In the genomic region with DNA sequence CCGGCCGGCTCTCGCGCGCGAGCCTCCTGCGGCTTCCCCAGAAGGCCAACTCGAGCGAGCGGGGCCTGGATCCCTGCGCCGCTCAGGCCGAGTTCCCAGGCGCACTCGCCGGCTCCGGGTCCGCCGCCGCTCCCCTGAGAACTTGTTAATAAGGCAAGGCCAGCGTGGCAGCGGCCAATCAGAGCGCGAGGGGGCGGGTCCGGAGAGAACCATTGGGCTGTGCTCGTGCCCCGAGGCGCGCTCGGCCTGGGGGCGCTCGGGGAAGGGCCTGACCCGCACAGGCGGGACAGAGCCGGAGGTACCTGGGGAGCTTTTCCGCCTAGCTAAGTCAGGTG, we compare ENCODE assay signal across 9 mouse cellular contexts. TPM values are rescaled to one million over a fixed set of nuclear protein-coding genes. Genes with fewer than 3 reads are reported as not detected.
A peak's percentile ranks its signal among the peaks of the same experiment; 100 is the strongest.
DNase-seq lines count a peak whose midpoint lies in the region; ATAC-seq lines count a peak whose summit lies in the region.
"Had no signal": no experiment of that assay in that cellular context is flagged by ENCODE, and none has a peak within 500 bp of the region (broad histone marks: within the 10 kb centered on the region; RNA-seq: fewer than 3 reads in every experiment).

Gene Msx1, minus strand, starts transcription at position 123 of the 335 bp plus-strand sequence.

- peak within 1 kb of the TSS; percentile 54 for H3K9ac ChIP-seq in hindbrain, embryonic 14.5 days

- no peak within 1 kb of the TSS for H3K27ac ChIP-seq in hindbrain, embryonic 14.5 days

- H3K9me3 ChIP-seq in hindbrain, embryonic 14.5 days (ENCODE audit: control insufficient read depth, low read length): no peaks in the 10 kb centered on the region

- under 1% methylated on average over 37 of the region's 37 CpGs for WGBS in hindbrain, embryonic 14.5 days

- H3K27me3 ChIP-seq in hindbrain, embryonic 14.5 days (ENCODE audit: control insufficient read depth, insufficient read depth, low read length): peaks cover 91% of the 10 kb centered on the region

- no peaks in the 10 kb centered on the region for H3K36me3 ChIP-seq in hindbrain, embryonic 14.5 days (replicated peaks; ENCODE audit: control insufficient read depth, insufficient read depth)

- DNase-seq in adrenal gland, adult (ENCODE audit: inconsistent age in 2 of 2, low spot score in 1 of 2): peak; percentile 88 to 95
- DNase-seq in cerebellum, postnatal 14 days: peak; percentile 54 to 66
- peak; percentile 70 to 81 for DNase-seq in gastrocnemius, adult 8-10 months (ENCODE audit: low spot score in 2 of 2)
- peak; percentile 70 for DNase-seq in hindbrain, embryonic 14.5 days (ENCODE audit: low spot score)
- peak; percentile 36 to 48 for DNase-seq in left cerebral cortex, adult 18-20 months (ENCODE audit: low spot score in 2 of 2)
- peak; percentile 88 for DNase-seq in lung, postnatal 36 days
- peak; percentile 46 for DNase-seq in right cerebral cortex, postnatal 14 days

- H3K4me2 ChIP-seq in hindbrain, embryonic 14.5 days (replicated peaks): peak within 1 kb of the TSS; percentile 58

- peaks cover 15% of the 10 kb centered on the region; the same call in 1 of the 2 replicates for H3K4me1 ChIP-seq in hindbrain, embryonic 14.5 days (replicated peaks; ENCODE audit: control insufficient read depth, insufficient read depth, low read length)

- ATAC-seq in hindbrain, embryonic 14.5 days (ENCODE audit: low FRiP score): peak; percentile 77
- ATAC-seq in inflammation-experienced regulatory T-cells, adult 6 months: no peak

- H3K4me3 ChIP-seq in hindbrain, embryonic 14.5 days (replicated peaks; ENCODE audit: low read length): peak within 1 kb of the TSS; percentile 30
- H3K4me3 ChIP-seq: erythroblast, embryonic 14.5 days had no signal

RNA-seq across cellular contexts. Expression of gene Msx1, which starts in this region (rescaled TPM):
- 1 to 10 TPM; 1.2 to 1.7 (median 1.4) TPM for total RNA-seq in gastrocnemius, adult 8-10 months (2022)
- polyA plus RNA-seq in hindbrain, embryonic 14.5 days (2014; fragmentation: Nextera tagmentation; extraction: Ambion mirVana): 25.4 and 37.4 TPM in 2 replicates
- 1 to 10 TPM; 4.5 to 4.9 TPM for total RNA-seq in left cerebral cortex, adult 18-20 months (2021)
- not detected for polyA plus RNA-seq in inflammation-experienced regulatory T-cells, adult 6 months (2017; shearing (Covaris generic))
- polyA plus RNA-seq: erythroblast, embryonic 14.5 days had no signal

Comparison
In these comparisons a context has a peak if more than half of its experiments do, and no peak if none do; other contexts are left out.
1. RNA of gene Msx1 (polyA plus RNA-seq): 25.4 to 37.4 TPM in hindbrain, embryonic 14.5 days; not detected in inflammation-experienced regulatory T-cells, adult 6 months; every median in the first group is over 10 times any median in the second.
2. Peak in every context shown above with its lines, with median percentiles within 50 percentile points of each other: DNase-seq.